Mouse (Mus musculus): ENCODE measurements around the gene Spon1. TPM values are rescaled to one million over a fixed set of nuclear protein-coding genes. Genes with fewer than 3 reads are reported as not detected.

Spon1 gene
- polyA plus RNA-seq, 1 experiment: 1.8 TPM

DNA sequence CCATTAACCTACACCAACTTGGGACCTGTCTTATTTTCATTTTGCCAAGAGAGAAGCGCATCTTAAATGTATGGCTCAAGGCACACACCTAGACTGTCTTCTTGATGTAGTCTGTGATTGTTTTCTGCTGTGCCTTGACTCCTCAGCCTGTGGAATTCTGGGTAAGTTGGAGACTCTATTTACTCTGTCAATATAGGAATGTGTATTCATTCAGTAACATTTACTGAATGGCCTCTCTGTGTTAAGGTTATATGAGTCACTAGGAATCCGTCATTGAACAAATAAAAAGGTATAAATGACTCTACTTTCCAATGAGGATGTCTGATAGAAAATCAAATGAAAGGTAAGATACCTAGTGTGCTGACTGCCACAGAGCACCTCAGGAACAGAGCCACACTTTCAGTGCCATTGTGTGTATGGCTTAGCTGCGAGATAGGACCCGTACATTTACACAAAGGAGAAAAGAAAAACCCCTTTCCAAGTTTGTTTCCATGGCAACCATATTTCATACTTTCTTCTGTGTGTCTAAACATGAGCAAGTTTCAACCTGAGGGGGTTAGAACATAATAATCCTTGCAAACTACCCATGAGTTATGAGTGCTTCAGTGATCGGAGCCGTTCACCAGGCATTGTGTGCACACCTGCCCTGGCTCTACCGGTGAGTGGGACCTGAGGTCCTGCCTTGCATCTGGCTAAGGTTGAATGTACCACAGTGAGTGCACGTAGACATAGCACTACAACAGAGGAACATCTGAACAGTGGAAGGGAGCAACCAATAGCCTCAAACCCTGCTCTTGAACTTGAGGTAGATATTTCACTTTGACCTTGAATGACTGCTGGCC lies 35.2 kb upstream of the Spon1 start:
- Histone ChIP-seq H3K27me3 (ENCODE audit: control insufficient read depth, insufficient read depth, low read length, poor library complexity, severe bottlenecking) (no peaks in the 10 kb centered on the region), H3K9me3 (replicated peaks; ENCODE audit: control insufficient read depth, insufficient read depth, low read length, poor library complexity, severe bottlenecking) (no peaks in the 10 kb centered on the region), H3K36me3 (ENCODE audit: control insufficient read depth, insufficient read depth, low read length, poor library complexity, severe bottlenecking) (no peaks in the 10 kb centered on the region), H3K4me3 (ENCODE audit: low read depth, low read length) (no peak overlapping the region), H3K9ac (ENCODE audit: low read depth, poor library complexity, severe bottlenecking) (no peak overlapping the region), H3K4me1 (ENCODE audit: control insufficient read depth, insufficient read depth, low read length) (no peaks in the 10 kb centered on the region), H3K27ac (ENCODE audit: insufficient read depth, low read length) (no peak overlapping the region)
- no peak for TF ChIP-seq EP300 (IDR thresholded peaks at IDR 0.05; ENCODE audit: insufficient read depth, low read depth, low read length)
- TF ChIP-seq CTCF (IDR thresholded peaks at IDR 0.05; ENCODE audit: low read depth, low read length): no peak
- TF ChIP-seq POLR2A (IDR thresholded peaks at IDR 0.05; ENCODE audit: insufficient read depth, low read length): no peak

DNA sequence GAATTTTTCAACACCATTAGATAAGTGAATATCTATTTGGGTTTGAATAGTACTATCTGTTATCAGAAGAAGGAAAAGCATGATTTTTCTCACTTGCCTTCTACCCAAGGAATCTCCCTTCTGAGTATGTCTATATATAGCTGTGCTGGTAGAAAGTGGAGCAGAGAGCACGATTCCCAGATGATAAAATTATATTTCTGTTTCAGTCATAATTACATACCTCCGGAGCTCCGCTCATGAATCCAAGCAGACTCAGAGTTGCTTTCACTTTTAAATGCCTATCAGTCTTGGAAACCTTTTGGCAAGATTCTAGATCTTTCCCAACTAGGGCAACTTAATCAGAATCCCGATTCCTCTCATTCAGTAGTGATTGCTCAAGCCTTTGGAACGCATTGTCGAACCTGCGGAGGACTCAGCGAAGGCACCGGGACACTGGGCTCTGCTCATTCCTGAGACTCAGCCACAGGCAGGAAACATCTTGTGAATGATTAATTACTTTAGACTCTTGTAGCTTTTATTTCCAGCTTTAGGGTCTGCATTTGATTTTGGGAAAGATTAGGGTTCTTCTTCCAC lies 27.9 kb upstream of the Spon1 start:
- no peak overlapping the region for H3K27ac ChIP-seq (ENCODE audit: insufficient read depth, low read length)
- no peaks in the 10 kb centered on the region for H3K36me3 ChIP-seq (ENCODE audit: control insufficient read depth, insufficient read depth, low read length, poor library complexity, severe bottlenecking)
- H3K4me1 ChIP-seq (ENCODE audit: control insufficient read depth, insufficient read depth, low read length): no peaks in the 10 kb centered on the region
- no peaks in the 10 kb centered on the region for H3K27me3 ChIP-seq (ENCODE audit: control insufficient read depth, insufficient read depth, low read length, poor library complexity, severe bottlenecking)
- H3K9me3 ChIP-seq (replicated peaks; ENCODE audit: control insufficient read depth, insufficient read depth, low read length, poor library complexity, severe bottlenecking): no peaks in the 10 kb centered on the region
- TF ChIP-seq CTCF (IDR thresholded peaks at IDR 0.05; ENCODE audit: low read depth, low read length) (no peak), EP300 (IDR thresholded peaks at IDR 0.05; ENCODE audit: insufficient read depth, low read depth, low read length) (no peak), POLR2A (IDR thresholded peaks at IDR 0.05; ENCODE audit: insufficient read depth, low read length) (no peak)
- no peak overlapping the region for H3K9ac ChIP-seq (ENCODE audit: low read depth, poor library complexity, severe bottlenecking)
- no peak overlapping the region for H3K4me3 ChIP-seq (ENCODE audit: low read depth, low read length)

DNA sequence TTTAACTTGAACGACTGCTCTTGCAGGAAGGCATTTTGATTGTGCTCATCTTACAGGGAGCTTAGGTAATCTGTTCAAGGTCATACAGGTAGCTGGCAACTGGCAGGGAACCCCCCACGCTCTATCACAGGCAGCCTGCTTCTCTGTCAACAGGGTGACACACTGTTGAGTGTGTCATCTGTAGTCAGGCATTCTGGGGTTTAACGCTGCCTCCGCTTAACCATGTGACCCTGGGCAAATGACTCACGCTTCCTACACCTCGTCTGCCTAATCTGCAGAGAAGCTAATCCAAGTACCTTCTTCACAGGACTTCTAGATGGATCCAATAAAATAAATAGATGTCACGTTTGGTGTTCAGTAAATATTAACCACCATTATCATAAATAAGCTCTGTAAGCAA lies 26.6 kb upstream of the Spon1 start:
- Histone ChIP-seq H3K9ac (ENCODE audit: low read depth, poor library complexity, severe bottlenecking) (no peak overlapping the region), H3K27ac (ENCODE audit: insufficient read depth, low read length) (no peak overlapping the region), H3K27me3 (ENCODE audit: control insufficient read depth, insufficient read depth, low read length, poor library complexity, severe bottlenecking) (no peaks in the 10 kb centered on the region), H3K9me3 (replicated peaks; ENCODE audit: control insufficient read depth, insufficient read depth, low read length, poor library complexity, severe bottlenecking) (no peaks in the 10 kb centered on the region), H3K36me3 (ENCODE audit: control insufficient read depth, insufficient read depth, low read length, poor library complexity, severe bottlenecking) (no peaks in the 10 kb centered on the region), H3K4me1 (ENCODE audit: control insufficient read depth, insufficient read depth, low read length) (no peaks in the 10 kb centered on the region), H3K4me3 (ENCODE audit: low read depth, low read length) (no peak overlapping the region)
- TF ChIP-seq CTCF (IDR thresholded peaks at IDR 0.05; ENCODE audit: low read depth, low read length): no peak
- TF ChIP-seq EP300 (IDR thresholded peaks at IDR 0.05; ENCODE audit: insufficient read depth, low read depth, low read length): no peak
- TF ChIP-seq POLR2A (IDR thresholded peaks at IDR 0.05; ENCODE audit: insufficient read depth, low read length): no peak

DNA sequence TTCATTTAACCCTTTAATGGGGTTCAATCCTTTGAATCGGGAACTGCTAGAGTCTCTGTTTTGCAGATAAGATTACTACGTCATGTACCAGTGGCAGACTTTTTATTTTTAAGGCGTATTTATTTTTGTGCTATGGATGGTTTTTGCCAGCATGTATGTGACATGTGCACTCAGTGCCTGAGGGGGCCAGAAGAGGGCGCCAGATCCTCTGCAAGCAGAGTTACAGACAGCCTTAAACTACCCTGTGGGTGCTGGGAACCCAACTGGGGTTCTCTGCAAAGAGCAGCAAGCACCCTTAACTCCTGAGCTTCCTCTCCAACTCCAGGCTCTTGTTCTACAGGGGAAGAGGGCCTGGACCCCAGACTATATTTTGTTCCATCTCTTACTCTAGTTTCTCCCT lies 23.2 kb upstream of the Spon1 start:
- TF ChIP-seq POLR2A (IDR thresholded peaks at IDR 0.05; ENCODE audit: insufficient read depth, low read length) (no peak), EP300 (IDR thresholded peaks at IDR 0.05; ENCODE audit: insufficient read depth, low read depth, low read length) (no peak), CTCF (IDR thresholded peaks at IDR 0.05; ENCODE audit: low read depth, low read length) (peak; percentile 51)
- no peak overlapping the region for H3K27ac ChIP-seq (ENCODE audit: insufficient read depth, low read length)
- no peaks in the 10 kb centered on the region for H3K4me1 ChIP-seq (ENCODE audit: control insufficient read depth, insufficient read depth, low read length)
- no peaks in the 10 kb centered on the region for H3K27me3 ChIP-seq (ENCODE audit: control insufficient read depth, insufficient read depth, low read length, poor library complexity, severe bottlenecking)
- H3K4me3 ChIP-seq (ENCODE audit: low read depth, low read length): no peak overlapping the region
- no peak overlapping the region for H3K9ac ChIP-seq (ENCODE audit: low read depth, poor library complexity, severe bottlenecking)
- H3K9me3 ChIP-seq (replicated peaks; ENCODE audit: control insufficient read depth, insufficient read depth, low read length, poor library complexity, severe bottlenecking): no peaks in the 10 kb centered on the region
- no peaks in the 10 kb centered on the region for H3K36me3 ChIP-seq (ENCODE audit: control insufficient read depth, insufficient read depth, low read length, poor library complexity, severe bottlenecking)

DNA sequence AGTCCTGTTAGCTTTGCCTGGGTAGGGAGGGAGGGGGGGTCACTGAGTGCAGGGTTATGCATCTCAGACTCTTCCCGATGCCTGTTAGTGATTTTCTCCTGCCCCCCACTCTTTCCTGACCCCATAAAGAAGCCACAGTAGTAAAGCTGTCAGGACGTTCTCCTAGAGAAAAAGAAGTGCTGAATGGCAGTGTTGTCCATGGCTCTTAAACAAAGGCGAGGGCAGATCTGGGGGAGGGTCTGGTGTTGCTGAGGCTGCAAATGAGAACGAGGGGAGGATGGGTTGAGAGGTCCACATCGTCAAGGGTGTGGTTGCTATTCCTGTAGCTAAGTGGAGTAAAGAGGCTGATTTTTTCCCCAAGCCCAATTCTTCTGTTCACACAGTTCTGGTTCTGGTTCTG lies 21.8 kb upstream of the Spon1 start:
- Histone ChIP-seq H3K27me3 (ENCODE audit: control insufficient read depth, insufficient read depth, low read length, poor library complexity, severe bottlenecking) (no peaks in the 10 kb centered on the region), H3K9me3 (replicated peaks; ENCODE audit: control insufficient read depth, insufficient read depth, low read length, poor library complexity, severe bottlenecking) (no peaks in the 10 kb centered on the region), H3K36me3 (ENCODE audit: control insufficient read depth, insufficient read depth, low read length, poor library complexity, severe bottlenecking) (no peaks in the 10 kb centered on the region), H3K9ac (ENCODE audit: low read depth, poor library complexity, severe bottlenecking) (no peak overlapping the region), H3K4me3 (ENCODE audit: low read depth, low read length) (no peak overlapping the region), H3K4me1 (ENCODE audit: control insufficient read depth, insufficient read depth, low read length) (no peaks in the 10 kb centered on the region), H3K27ac (ENCODE audit: insufficient read depth, low read length) (no peak overlapping the region)
- TF ChIP-seq POLR2A (IDR thresholded peaks at IDR 0.05; ENCODE audit: insufficient read depth, low read length): no peak
- TF ChIP-seq EP300 (IDR thresholded peaks at IDR 0.05; ENCODE audit: insufficient read depth, low read depth, low read length): no peak
- no peak for TF ChIP-seq CTCF (IDR thresholded peaks at IDR 0.05; ENCODE audit: low read depth, low read length)

DNA sequence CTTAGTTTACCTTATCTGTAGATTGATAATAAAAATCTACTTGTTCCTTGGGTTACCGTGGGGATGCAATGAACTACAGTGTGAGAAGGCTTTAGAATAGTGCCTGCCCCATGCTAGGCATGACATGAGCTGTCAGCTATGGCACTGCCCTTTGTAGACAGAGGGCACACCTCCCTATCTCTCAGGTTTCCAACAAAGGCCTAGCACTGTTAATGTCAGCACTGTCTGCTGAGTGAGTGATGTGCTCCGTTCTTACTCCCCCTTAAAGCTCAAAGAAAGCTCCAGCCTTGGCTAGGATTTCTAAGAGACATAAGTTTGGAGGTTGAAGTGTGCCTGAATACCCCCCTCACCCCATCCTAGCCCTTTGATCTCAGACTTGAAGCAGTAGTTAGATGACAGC lies 9.2 kb upstream of the Spon1 start:
- no peak overlapping the region for H3K27ac ChIP-seq (ENCODE audit: insufficient read depth, low read length)
- TF ChIP-seq CTCF (IDR thresholded peaks at IDR 0.05; ENCODE audit: low read depth, low read length) (no peak), EP300 (IDR thresholded peaks at IDR 0.05; ENCODE audit: insufficient read depth, low read depth, low read length) (no peak), POLR2A (IDR thresholded peaks at IDR 0.05; ENCODE audit: insufficient read depth, low read length) (no peak)
- no peak overlapping the region for H3K9ac ChIP-seq (ENCODE audit: low read depth, poor library complexity, severe bottlenecking)
- H3K27me3 ChIP-seq (ENCODE audit: control insufficient read depth, insufficient read depth, low read length, poor library complexity, severe bottlenecking): no peaks in the 10 kb centered on the region
- H3K4me1 ChIP-seq (ENCODE audit: control insufficient read depth, insufficient read depth, low read length): no peaks in the 10 kb centered on the region
- no peaks in the 10 kb centered on the region for H3K9me3 ChIP-seq (replicated peaks; ENCODE audit: control insufficient read depth, insufficient read depth, low read length, poor library complexity, severe bottlenecking)
- no peak overlapping the region for H3K4me3 ChIP-seq (ENCODE audit: low read depth, low read length)
- no peaks in the 10 kb centered on the region for H3K36me3 ChIP-seq (ENCODE audit: control insufficient read depth, insufficient read depth, low read length, poor library complexity, severe bottlenecking)

All from ES-Bruce4 (cell line).